Mouse (Mus musculus): ENCODE data around the gene Tob1.

Tob1 gene

GRCm38 (mm10) chr11:94229207-94229960 is 18.1 kb downstream of the Tob1 start:
- no peak for DNase-seq (ENCODE audit: low spot score)

DNA sequence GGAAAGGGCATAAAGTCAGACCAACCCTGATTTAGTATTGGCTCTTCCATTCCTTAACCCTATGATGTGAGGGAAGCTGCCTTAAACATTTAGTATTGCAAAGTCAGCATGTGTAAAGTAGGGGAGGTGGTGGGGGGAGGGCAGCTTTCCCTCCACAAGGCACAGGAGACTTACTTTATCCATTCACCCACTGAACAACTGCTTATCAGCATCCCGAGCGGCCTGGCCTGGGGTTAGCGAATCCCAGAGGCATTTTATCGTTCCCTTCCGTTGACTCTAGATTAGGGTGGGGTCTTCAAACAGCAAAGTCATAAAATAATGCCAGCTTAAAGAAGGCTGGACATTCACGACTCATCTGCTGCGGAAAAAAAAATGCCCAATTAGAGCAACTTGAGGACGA is 19.0 kb downstream of the Tob1 start:
- DNase-seq (ENCODE audit: low spot score) = no peak

DNA sequence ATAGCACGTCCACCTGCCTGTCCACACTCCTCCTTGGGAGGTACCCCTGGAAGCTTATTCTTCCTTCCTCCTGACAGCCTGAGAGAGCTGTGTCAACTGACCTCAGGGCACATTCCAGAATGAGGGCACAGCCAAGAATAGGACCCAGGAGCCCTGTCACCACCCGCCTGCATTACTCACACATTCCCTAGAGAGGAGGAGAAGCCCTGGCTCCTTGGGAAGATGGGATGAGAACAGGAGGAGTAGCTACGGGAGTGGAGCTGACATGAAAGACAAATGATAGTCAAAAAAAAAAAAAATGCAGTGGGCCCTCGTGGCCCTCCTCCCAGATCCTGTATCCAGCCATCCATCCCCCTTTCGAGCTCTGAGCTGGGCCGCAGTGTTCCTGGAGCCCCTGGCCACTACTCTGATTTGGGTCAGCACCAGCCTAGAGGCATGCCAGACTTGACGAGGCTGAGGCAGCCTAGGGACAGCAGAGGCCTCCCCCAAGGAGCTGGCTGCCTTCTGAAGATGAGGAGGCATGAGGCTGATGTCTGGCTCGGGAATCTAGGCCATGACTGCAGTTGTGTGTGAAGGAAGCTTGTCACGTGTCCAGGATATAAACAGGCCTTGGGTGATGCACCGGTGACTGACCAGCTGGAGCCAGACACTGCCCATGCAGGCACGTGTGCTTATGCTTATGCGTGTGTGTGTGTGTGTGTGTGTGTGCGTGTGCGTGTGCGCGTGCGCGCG is 20.7 kb downstream of the Tob1 start:
- no peak for DNase-seq (ENCODE audit: low spot score)

GRCm38 (mm10) chr11:94233405-94233804 is 22.2 kb downstream of the Tob1 start:
- DNase-seq (ENCODE audit: low spot score) = no peak

GRCm38 (mm10) chr11:94234380-94234779 is 23.1 kb downstream of the Tob1 start:
- DNase-seq (ENCODE audit: low spot score) = no peak

- DNase-seq (ENCODE audit: low spot score) = no peak
Observed at GRCm38 (mm10) chr11:94234857-94235256, 23.6 kb downstream of the Tob1 start.

DNA sequence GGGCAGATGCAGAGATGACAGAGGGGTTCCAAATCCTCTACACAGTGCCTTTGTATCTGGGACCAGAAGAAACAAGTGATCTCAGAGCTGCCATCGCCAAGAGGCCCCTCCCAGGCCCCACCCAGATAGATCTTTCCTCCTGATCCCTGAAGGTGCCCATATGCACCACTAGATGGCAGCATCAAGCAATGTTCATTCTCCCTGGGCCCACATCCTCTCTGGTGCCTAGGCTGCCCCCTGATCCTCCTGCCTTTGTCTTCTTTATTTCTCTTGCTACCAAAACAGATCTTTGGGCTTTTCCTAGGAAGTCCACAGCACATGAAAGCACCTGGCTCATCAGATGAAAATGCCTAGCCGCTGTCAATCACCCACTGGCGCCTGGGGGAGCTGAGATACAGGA is 24.8 kb downstream of the Tob1 start:
- peak; percentile 56 for DNase-seq (ENCODE audit: low spot score)

- DNase-seq (ENCODE audit: low spot score) = no peak
Observed at GRCm38 (mm10) chr11:94238786-94239185, 27.5 kb downstream of the Tob1 start.

- no peak for DNase-seq (ENCODE audit: low spot score)
Observed at GRCm38 (mm10) chr11:94239706-94240105, 28.5 kb downstream of the Tob1 start.

DNA sequence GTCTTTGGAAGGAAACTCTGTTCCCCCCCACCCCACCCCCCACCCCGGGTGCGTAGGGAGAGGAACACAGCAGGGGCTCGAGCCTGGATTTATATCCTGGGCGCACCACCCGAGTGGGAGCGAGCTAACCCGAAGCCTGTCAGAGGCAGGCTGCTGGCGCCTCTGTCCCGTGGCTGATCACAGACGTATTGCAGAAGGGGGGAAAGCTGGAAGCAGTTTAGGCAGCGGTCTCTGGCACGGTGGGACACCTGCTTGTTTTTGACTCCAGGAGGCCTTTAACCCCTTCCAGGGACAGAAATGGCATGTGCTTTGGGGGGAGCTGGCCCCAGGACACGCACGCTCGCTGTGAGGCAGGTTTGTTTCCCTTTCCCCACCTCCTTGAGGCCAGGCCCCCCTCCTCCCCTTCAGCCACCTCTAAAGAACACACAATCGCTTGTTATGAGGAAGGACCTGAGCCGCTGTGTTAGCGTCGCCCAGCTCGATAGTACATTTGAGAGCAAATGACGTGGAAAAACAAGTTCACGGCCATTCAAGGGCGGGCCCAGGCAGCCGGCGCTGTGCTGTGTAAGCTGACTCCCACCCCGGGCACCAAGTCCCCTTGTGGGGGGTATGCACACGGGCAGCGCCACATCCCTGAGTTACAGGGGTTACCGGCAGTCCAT is 31.6 kb downstream of the Tob1 start:
- DNase-seq (ENCODE audit: low spot score) = no peak

GRCm38 (mm10) chr11:94243422-94244180 is 32.3 kb downstream of the Tob1 start:
- DNase-seq (ENCODE audit: low spot score) = no peak

DNA sequence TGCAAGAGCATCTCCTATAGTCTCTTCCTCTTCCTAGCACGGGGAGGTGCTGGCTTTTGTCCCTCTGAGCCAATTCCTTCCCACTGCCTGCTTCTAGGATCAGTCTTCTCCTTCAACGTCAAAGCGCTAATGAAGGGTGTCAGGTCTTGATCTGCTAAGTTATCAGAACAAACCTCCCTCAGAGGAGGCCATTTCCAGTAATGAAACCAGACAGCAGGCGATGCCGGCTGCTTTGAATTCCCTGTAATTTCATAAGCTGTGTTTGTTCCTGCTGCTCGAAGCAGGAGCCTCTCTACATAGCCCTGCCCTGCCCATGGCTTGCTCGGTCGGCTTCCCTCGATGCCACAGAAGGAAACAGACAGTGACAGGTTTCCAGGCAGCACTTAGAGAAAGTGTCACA is 33.1 kb downstream of the Tob1 start:
- DNase-seq (ENCODE audit: low spot score) = no peak

DNA sequence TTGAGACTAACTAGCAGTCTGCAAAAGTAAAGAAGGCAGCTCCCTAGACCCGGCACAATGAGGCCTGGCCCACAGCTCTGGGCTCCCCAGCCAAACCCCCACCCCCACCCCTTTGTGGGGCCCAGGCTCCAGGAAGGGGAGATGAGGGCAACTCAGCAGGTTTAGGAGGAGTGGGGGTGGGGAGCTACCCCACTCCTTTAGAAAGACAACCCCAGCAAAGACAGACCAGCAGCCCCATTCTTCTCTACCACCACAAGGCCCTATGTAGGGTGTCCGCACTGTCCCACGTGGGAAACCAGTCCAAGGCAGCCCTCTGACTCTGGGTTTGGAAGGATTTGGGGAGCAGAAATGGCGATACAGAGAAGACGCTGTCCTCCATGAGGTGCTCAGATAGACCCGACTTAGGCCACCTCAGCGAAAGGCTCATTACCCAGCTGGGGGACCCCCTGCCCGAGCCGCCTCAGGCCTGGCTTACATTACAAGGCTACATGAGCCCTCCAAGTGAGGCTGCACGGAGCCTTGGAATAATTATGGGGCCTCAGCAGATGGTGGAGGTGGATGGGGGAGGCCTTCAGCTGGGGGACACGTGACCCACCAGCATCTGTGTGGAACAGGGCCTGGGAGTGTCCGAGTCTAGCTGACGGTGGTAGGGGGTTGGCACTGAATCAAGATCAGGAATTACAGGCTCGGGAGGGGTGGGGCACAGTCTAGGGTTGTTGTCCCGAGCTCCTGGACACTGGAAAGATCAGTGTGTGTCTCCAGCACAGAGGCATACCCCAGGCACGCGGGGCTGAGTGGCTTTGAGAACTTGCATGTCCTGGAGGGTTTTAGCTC is 34.9 kb downstream of the Tob1 start, which contains the start of gene Wfikkn2:
Wfikkn2 (minus strand) TSS at position 51 of the 834 bp plus-strand sequence.
- DNase-seq (ENCODE audit: low spot score) = no peak

- no peak for DNase-seq (ENCODE audit: low spot score)
Observed at GRCm38 (mm10) chr11:94246789-94247061, 35.5 kb downstream of the Tob1 start.

GRCm38 (mm10) chr11:94253156-94253555 is 41.9 kb downstream of the Tob1 start:
- DNase-seq (ENCODE audit: low spot score) = no peak

DNA sequence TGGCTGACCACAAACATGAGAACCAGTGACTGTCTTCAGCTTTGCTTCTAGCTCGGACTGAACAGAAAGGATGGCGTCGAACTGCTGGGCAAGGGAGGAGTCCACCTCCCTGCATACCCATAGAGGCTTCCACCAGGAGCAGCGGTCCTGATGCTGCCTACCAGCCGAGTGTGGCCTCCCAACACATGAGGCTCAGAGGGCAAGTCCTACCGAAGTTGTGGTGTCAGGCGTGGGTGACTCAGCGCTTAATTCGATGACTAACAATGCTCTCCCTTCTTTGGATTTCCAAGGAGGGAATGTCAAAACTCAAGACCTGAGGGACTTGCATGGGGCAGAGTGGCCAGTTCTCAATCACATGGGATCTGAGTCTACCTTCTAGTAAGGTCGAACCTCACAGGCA is 42.4 kb downstream of the Tob1 start:
- no peak for DNase-seq (ENCODE audit: low spot score)

GRCm38 (mm10) chr11:94255733-94256132 is 44.5 kb downstream of the Tob1 start:
- no peak for DNase-seq (ENCODE audit: low spot score)

DNA sequence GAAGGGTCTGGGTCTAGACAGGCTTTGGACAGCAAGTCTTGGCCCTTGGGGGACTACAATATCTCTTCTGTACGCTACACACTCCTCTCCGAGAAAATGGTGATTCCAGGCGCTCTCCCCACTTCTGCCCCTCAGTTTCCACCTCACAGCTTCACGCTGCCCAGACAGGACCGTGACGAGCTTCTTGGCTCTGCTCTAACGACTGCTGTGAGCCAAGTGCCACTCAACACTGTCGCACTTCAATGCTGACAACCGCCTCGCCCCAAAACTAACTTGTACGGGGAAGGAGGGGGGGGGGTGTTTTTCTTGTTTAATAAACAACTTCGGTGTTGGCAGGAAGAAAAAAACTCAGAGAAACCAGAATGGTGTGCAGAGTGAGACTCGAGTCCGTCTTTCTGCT is 46.7 kb downstream of the Tob1 start:
- DNase-seq (ENCODE audit: low spot score) = no peak

DNA sequence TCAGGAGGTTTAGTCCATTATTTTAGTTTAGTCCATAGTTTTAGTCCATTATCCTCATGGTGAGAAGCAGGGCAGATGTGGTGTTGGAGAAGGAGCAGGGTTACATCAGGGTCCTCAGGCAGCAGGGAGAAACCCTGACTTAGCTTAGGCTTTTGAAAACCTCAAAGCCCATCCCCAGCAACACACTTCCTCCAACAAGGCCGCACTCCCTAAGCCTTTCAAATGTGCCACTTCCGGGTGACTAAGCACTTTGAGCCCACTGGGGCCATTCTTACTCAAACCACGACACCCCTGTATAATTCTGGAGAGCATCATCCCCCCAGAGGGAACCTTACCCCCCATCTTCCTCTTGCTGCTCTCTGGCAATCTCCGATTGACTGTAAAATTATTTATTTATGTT is 48.6 kb downstream of the Tob1 start:
- DNase-seq (ENCODE audit: low spot score) = no peak

DNA sequence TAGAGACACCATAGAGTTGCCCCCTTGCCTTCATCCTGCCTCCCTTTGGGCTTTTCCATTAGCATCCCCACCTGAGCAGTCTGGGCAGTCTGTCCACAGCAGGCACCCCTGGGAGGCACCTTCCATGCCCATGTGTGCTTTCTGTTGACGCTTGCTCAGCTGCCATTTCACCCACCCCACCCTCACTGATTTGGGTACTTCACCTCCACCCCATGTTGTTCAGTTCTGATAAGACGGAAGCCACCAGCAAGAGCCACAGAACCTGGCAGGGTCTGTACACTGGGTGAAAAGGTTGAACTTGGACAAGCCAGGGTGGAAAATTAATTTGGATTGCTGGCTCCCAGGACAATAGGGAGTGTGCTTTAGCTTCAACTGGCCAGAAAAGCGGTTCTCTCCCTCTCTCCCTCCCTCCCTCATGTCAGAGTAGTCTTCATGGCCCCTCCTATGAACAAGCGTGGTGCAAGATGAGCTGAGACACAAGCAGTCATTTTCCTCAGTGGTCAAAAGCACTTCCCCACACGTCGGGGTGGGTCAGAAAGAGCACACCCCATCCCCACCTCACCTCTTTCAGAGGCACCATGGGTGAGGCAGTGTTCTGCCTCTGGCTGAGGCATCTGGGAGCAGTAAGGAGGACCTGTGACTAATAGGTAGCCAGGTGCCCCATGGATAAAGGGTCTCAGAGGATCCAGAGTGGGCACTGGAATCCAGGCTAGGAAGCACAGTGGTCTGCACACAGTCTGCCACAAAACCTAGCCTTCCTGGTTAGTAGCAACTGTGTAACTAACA is 50.5 kb downstream of the Tob1 start:
- no peak for DNase-seq (ENCODE audit: low spot score)

Data from ovary, postnatal 14 days (tissue).